Mouse (Mus musculus): ENCODE data around the gene Rpl27. TPM values are rescaled to one million over a fixed set of nuclear protein-coding genes. Genes with fewer than 3 reads are reported as not detected.

Gene Rpl27
- polyA plus RNA-seq, 1 experiment from 2014 or later, result 267 TPM

Small RNA genes lying within 50 kb of the gene (microRNA-seq; reads per million reads assigned to microRNA genes)
- not detected for gene Mir6929

Other genes starting within 250 kb of the Rpl27 start
- gene Ezh1, start 215.8 kb upstream of the Rpl27 start, polyA plus RNA-seq (2015; fragmentation: Nextera tagmentation; extraction: Ambion mirVana), result 19.6 and 21.4 TPM in 2 replicates
- 53.4 and 61.3 TPM in 2 replicates for gene Ramp2, start 196.3 kb upstream of the Rpl27 start, polyA plus RNA-seq (2015; fragmentation: Nextera tagmentation; extraction: Ambion mirVana)
- gene Vps25, start 188.6 kb upstream of the Rpl27 start, polyA plus RNA-seq (2015; fragmentation: Nextera tagmentation; extraction: Ambion mirVana), result 87.7 and 92.9 TPM in 2 replicates
- 4.8 and 5.5 TPM in 2 replicates for gene Wnk4, start 181.7 kb upstream of the Rpl27 start, polyA plus RNA-seq (2015; fragmentation: Nextera tagmentation; extraction: Ambion mirVana)
- 1.4 and 1.5 TPM in 2 replicates for gene Cntd1, start 163.3 kb upstream of the Rpl27 start, polyA plus RNA-seq (2015; fragmentation: Nextera tagmentation; extraction: Ambion mirVana)
- gene Coa3, start 163.2 kb upstream of the Rpl27 start, polyA plus RNA-seq (2015; fragmentation: Nextera tagmentation; extraction: Ambion mirVana), result 208 and 211 TPM in 2 replicates
- 186 and 200 TPM in 2 replicates for gene Becn1, start 140.0 kb upstream of the Rpl27 start, polyA plus RNA-seq (2015; fragmentation: Nextera tagmentation; extraction: Ambion mirVana)
- gene Psme3, start 126.1 kb upstream of the Rpl27 start, polyA plus RNA-seq (2015; fragmentation: Nextera tagmentation; extraction: Ambion mirVana), result 129 and 140 TPM in 2 replicates
- 2.1 and 2.2 TPM in 2 replicates for gene Aoc2, start 117.2 kb upstream of the Rpl27 start, polyA plus RNA-seq (2015; fragmentation: Nextera tagmentation; extraction: Ambion mirVana)
- gene Aoc3, start 111.7 kb upstream of the Rpl27 start, polyA plus RNA-seq (2015; fragmentation: Nextera tagmentation; extraction: Ambion mirVana), result 0.05 TPM in 1 of 2 replicates, not detected in the other
- not detected in 2 replicates for gene G6pc, start 74.7 kb upstream of the Rpl27 start, polyA plus RNA-seq (2015; fragmentation: Nextera tagmentation; extraction: Ambion mirVana)
- 90.2 and 98.7 TPM in 2 replicates for gene Aarsd1, start 24.7 kb upstream of the Rpl27 start, polyA plus RNA-seq (2015; fragmentation: Nextera tagmentation; extraction: Ambion mirVana)
- 6.3 and 7.3 TPM in 2 replicates for gene Gm27029, start 17.5 kb upstream of the Rpl27 start, polyA plus RNA-seq (2015; fragmentation: Nextera tagmentation; extraction: Ambion mirVana)
- 31.7 and 32.2 TPM in 2 replicates for gene Rundc1, start 17.2 kb upstream of the Rpl27 start, polyA plus RNA-seq (2015; fragmentation: Nextera tagmentation; extraction: Ambion mirVana)
- gene Ptges3l, start 17.0 kb upstream of the Rpl27 start, polyA plus RNA-seq (2015; fragmentation: Nextera tagmentation; extraction: Ambion mirVana), result 1.0 and 1.7 TPM in 2 replicates
- 2.4 and 3.2 TPM in 2 replicates for gene Ifi35, start 6.1 kb downstream of the Rpl27 start, polyA plus RNA-seq (2015; fragmentation: Nextera tagmentation; extraction: Ambion mirVana)
- 121 and 142 TPM in 2 replicates for gene Rnd2, start 22.7 kb downstream of the Rpl27 start, polyA plus RNA-seq (2015; fragmentation: Nextera tagmentation; extraction: Ambion mirVana)
- 77.1 and 79.8 TPM in 2 replicates for gene Vat1, start 23.9 kb downstream of the Rpl27 start, polyA plus RNA-seq (2015; fragmentation: Nextera tagmentation; extraction: Ambion mirVana)
- 5.6 and 7.1 TPM in 2 replicates for gene Brca1, start 109.7 kb downstream of the Rpl27 start, polyA plus RNA-seq (2015; fragmentation: Nextera tagmentation; extraction: Ambion mirVana)
- gene Nbr1, start 109.9 kb downstream of the Rpl27 start, polyA plus RNA-seq (2015; fragmentation: Nextera tagmentation; extraction: Ambion mirVana), result 116 and 130 TPM in 2 replicates
- gene Tmem106a, start 139.9 kb downstream of the Rpl27 start, polyA plus RNA-seq (2015; fragmentation: Nextera tagmentation; extraction: Ambion mirVana), result 2.0 and 2.3 TPM in 2 replicates
- not detected in 2 replicates for gene Gm11634, start 157.0 kb downstream of the Rpl27 start, polyA plus RNA-seq (2015; fragmentation: Nextera tagmentation; extraction: Ambion mirVana)
- gene Rdm1, start 184.9 kb downstream of the Rpl27 start, polyA plus RNA-seq (2015; fragmentation: Nextera tagmentation; extraction: Ambion mirVana), result 31.0 and 34.6 TPM in 2 replicates
- gene Arl4d, start 223.2 kb downstream of the Rpl27 start, polyA plus RNA-seq (2015; fragmentation: Nextera tagmentation; extraction: Ambion mirVana), result 45.8 TPM in 2 replicates

All from forebrain, embryonic 15.5 days (tissue).